Mouse (Mus musculus) embryo, embryonic 9.5 days (tissue): ENCODE results near the gene Gm38431.
A peak's percentile ranks its signal among the peaks of the same experiment; 100 is the strongest.

ENCODE experiments used
- DNase-seq: peaks from one replicate; pipeline ENCODE4 v3.0.0-alpha.2; 2017; ENCODE audit errors: extremely low spot score

Gene Gm38431

DNA sequence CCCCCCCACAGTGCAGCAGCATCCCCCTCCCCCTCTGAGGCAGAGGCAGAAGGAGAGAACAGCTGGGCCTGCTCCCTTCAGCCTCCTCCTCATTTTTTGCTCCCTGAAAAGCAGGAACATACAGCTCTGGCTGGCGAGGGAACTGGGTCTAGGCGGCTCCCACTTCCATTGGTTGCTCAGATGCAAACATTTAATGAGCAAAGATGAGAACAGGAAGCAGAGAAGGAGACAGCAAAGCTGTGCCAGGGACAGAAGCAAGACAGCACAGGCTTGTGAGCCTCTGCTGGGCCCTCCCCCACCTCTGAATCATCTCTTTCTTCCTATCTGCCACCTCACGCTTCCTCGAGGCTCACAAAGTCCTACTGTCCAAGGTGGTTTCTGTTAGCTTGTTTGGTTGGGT is 50.5 kb downstream of the Gm38431 start:
- DNase-seq, result no peak

- no peak for DNase-seq
Observed at GRCm38 (mm10) chr9:21039779-21040178, 52.0 kb downstream of the Gm38431 start.

DNA sequence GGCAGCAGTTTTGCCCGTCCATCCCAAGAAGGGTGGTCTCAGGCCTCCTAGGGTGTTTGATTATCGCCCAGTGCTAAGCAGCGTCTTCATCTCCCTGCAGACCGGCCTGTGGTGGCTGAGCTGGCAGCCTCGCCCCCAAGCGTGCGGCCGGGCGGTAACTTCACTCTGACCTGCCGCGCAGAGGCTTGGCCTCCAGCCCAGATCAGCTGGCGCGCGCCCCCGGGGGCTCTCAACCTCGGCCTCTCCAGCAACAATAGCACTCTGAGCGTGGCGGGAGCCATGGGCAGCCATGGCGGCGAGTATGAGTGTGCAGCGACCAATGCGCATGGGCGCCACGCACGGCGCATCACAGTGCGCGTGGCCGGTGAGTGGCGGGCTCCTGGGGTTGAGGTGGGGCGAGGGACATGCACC is 54.3 kb downstream of the Gm38431 start:
- peak; percentile 35 for DNase-seq

- DNase-seq, result no peak
Observed at GRCm38 (mm10) chr9:21036666-21037065, 55.1 kb downstream of the Gm38431 start.

- DNase-seq, result no peak
Observed at GRCm38 (mm10) chr9:21036161-21036560, 55.6 kb downstream of the Gm38431 start.

DNA sequence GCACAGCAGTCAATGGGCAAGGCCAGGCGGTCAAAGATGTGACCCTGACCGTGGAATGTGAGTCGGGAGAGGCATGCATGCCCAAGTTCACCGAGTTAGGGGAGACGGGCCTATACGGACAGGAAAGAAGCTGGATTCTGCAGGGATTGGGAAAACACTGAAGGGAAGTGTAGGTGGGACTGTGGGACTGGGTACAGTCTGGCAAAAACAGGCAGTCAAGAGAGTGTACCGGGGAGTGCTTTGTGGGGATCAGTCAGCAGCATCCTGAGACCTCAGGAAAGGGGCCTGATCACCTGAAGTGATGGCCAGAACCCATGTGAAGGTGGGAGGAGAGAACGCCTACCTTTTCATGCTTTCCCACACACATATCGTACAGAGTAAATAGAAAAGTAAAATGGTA is 56.2 kb downstream of the Gm38431 start:
- DNase-seq, result no peak

- DNase-seq, result peak; percentile 48
Observed at GRCm38 (mm10) chr9:21034481-21035085, 57.2 kb downstream of the Gm38431 start.

GRCm38 (mm10) chr9:21033136-21033535 is 58.7 kb downstream of the Gm38431 start:
- peak; percentile 79 for DNase-seq

DNA sequence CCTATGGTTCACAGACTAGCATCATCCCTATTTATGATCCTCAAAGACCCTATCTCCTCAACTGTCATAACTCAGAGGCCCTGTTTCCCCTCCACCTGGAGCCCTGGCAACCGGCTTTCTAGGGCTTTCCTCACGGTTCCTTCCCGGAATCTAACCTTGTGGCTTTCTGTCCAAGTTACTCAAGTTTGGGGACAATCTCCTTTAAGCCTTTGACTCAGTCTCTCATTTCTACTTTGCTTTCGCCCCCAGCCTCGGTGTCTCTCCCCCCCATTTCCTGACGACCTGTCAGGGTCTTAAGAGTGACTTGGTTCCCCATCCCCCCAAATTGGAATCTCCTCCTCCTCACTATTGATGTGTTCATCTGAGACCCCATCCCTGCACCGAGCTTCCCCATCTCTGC is 59.3 kb downstream of the Gm38431 start:
- DNase-seq, result no peak

GRCm38 (mm10) chr9:21031896-21032351 is 59.9 kb downstream of the Gm38431 start, which contains the start of gene Icam5:
TSS of gene Icam5 (plus strand) at chr9:21032073.
- DNase-seq, result peak; percentile 19

DNA sequence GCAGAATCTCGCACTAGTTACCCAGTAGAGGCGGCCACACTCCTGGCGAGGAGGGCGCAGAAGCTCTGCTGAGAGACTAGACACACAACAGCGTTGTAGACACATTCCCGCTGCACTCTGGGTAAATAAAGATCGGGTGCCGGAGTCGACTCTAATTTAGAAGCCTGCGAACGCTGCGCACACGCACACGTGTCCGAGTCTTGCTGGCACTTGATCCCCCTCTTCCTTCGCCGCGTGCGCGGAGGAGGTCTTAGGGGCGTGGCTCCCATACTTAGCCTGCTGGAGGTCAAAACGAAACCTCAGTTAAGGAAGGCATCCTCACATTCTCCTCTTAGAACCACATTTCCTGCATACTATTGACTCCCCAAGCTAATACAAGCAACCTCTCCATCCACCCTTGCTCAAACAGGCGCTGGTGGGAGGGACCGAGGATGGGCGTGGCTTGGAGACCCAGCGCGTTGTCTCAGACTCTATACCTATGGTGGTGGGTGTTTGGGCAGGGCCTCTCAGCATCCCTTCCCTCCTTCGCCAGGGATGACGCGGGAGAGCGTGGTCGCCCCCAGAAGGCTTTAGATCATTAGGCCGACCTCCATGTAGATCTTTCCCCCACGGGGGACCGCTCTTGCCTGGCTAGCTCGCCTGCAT is 60.4 kb downstream of the Gm38431 start:
- DNase-seq, result peak; percentile 61

DNA sequence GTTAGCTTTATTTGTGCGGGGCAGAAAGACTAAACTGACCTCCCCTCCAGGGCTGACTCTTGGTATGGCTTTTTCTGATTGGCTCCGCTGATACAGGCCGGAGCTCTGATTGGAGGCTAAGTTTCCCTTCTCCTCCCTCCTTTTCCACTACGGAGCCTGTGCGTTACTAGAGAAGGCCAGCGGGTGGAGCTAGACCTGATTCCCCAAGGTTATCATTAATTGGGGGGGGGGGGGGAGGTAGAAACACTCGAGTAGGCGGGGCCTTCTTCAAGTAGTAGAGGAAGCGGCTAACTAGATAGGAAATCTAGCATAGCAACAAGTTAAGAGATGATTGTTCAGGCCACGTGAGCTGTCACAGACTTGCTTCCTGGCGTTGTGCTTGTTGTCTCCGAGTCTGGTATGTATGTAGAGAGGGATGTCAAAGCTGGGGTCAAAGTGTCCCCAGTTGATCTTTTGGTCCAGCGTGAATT is 61.0 kb downstream of the Gm38431 start:
- peak; percentile 83 for DNase-seq

GRCm38 (mm10) chr9:21030055-21030600 is 61.7 kb downstream of the Gm38431 start:
- no peak for DNase-seq

GRCm38 (mm10) chr9:21029291-21030054 is 62.3 kb downstream of the Gm38431 start, which contains the start of gene Icam4:
TSS of gene Icam4 (plus strand) at chr9:21029373.
- peak; percentile 84 for DNase-seq

DNA sequence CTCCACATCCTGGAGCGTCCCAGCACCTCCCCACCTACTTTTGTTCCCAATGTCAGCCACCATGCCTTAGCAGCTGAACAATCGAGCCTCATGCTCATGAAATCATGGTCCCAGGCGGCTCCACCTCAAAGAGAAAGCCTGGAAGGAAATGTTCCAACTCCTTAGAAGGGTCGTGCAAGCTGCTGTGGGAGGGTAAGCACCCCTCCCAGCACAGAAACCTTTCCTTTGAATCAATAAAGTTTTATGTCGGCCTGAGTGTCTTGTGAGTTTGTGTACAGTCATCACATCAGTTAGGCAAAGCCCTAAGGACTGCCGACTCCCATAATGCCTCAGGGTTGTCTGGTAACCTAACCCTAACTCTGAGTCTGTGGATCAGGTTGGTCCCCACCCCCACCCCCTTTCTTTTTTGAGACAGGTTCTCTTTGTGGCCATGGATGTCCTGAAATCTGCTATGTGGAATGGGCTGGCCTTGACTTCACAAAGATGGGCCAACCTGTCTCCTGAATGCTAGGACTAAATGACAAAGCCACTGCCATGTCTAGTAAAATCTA is 63.2 kb downstream of the Gm38431 start:
- DNase-seq, result no peak

DNA sequence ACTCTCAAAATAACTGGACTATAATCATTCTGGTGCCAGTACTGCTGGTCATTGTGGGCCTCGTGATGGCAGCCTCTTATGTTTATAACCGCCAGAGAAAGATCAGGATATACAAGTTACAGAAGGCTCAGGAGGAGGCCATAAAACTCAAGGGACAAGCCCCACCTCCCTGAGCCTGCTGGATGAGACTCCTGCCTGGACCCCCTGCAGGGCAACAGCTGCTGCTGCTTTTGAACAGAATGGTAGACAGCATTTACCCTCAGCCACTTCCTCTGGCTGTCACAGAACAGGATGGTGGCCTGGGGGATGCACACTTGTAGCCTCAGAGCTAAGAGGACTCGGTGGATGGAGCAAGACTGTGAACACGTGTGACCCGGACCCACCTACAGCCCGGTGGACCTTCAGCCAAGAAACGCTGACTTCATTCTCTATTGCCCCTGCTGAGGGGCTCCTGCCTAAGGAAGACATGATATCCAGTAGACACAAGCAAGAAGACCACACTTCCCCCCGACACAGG is 64.0 kb downstream of the Gm38431 start:
- DNase-seq, result no peak

DNA sequence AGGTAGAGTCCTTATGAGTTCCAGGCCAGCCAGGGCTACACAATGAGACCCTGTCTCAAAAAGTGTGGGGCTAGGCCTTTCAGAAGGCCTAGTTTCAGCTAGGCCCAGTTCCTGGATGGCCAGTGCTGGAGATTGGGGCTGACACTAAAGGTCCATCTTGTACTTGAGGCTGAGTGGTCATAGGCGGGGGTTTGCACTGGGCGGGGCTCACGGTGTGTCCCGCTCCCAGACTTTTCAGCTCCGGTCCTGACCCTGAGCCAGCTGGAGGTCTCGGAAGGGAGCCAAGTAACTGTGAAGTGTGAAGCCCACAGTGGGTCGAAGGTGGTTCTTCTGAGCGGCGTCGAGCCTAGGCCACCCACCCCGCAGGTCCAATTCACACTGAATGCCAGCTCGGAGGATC is 64.9 kb downstream of the Gm38431 start:
- DNase-seq, result no peak

GRCm38 (mm10) chr9:21025258-21025810 is 66.5 kb downstream of the Gm38431 start:
- DNase-seq, result no peak

DNA sequence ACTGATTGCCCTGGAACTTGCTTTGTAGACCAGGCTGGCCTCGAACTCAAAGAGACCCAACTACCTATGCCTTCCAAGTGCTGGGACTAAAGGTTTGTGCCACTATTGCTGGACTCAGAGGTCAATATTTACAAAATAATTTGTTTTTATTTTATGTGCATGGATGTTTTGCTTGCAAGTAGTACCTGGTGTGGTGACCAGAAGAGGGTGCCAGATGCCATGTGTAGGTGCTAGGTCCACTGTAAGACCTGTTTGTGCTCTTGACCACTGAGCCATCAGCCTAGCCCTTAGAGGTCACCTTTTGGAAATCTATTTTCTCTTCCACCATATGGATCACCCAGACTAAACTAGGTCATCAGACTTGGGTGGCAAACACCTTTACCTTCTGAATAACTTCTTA is 69.1 kb downstream of the Gm38431 start:
- DNase-seq, result no peak

DNA sequence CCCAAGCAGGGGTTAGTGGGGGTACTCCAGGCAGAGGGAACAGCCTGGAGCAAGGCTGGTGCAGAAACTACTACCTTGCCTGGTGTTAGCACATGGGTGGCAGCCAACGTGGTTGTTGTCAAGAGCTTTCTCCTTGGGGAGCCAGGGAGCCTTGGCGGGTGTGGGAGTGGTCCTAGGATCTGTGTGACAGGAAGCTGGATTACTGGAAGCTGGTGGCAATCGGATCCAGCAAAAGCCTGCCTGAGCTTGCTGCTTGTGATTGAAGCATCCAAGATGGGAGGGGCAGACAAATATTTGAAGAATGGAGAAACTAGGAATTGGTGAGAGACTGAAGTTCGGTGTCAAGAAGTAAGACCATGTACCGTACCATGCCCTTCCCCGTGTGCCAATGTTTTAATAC is 69.5 kb downstream of the Gm38431 start:
- no peak for DNase-seq

DNA sequence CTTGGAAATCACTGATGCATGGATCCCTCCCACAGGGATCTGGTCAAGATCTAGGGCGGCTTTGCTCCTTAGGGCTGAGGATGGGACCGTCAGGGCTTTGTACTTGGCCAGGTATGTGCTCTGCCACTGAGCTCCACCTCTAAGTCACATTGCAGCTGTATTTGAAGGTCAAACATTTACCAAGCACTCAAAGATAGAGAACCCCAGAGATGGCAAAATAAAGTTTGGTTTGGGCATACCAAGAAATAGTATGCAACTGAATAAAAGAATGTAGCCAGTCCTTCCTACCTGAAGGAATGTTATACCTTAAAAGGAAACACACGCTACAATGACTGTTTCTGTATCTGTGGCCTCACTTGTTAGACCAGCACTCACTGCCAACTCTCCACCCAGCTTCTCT is 70.4 kb downstream of the Gm38431 start:
- no peak for DNase-seq
